ENCODE assay signal across 16 mouse cellular contexts in genomic region chr3:79989250-79989649, GRCm38 (mm10).
DNase-seq lines count a peak whose midpoint lies in the region; ATAC-seq lines count a peak whose summit lies in the region.
"Had no signal": no experiment of that assay in that cellular context is flagged by ENCODE, and none has a peak within 500 bp of the region (broad histone marks: within the 10 kb centered on the region; RNA-seq: fewer than 3 reads in every experiment).

No protein-coding gene starts in this region.

- H3K4me2 ChIP-seq in neural tube, embryonic 15.5 days: no peak overlapping the region
- no peak overlapping the region for H3K4me2 ChIP-seq in neural tube, embryonic 11.5 days (ENCODE audit: low read depth)
- H3K4me2 ChIP-seq in forebrain, embryonic 12.5 days: no peak overlapping the region
- H3K4me2 ChIP-seq: hindbrain, embryonic 14.5 days; lung, embryonic 15.5 days had no signal

- H3K9ac ChIP-seq in neural tube, embryonic 15.5 days (replicated peaks): no peak overlapping the region
- no peak overlapping the region for H3K9ac ChIP-seq in neural tube, embryonic 11.5 days (ENCODE audit: low read length)
- no peak overlapping the region for H3K9ac ChIP-seq in forebrain, embryonic 12.5 days
- H3K9ac ChIP-seq: hindbrain, embryonic 14.5 days; lung, embryonic 15.5 days had no signal

- no peaks in the 10 kb centered on the region for H3K36me3 ChIP-seq in heart, embryonic 10.5 days
- H3K36me3 ChIP-seq in neural tube, embryonic 15.5 days: no peaks in the 10 kb centered on the region
- no peaks in the 10 kb centered on the region for H3K36me3 ChIP-seq in neural tube, embryonic 11.5 days (ENCODE audit: control insufficient read depth, insufficient read depth, low read length)
- no peaks in the 10 kb centered on the region for H3K36me3 ChIP-seq in forebrain, embryonic 12.5 days (replicated peaks)
- H3K36me3 ChIP-seq: G1E; lung, embryonic 15.5 days; midbrain, embryonic 10.5 days had no signal

- H3K27ac ChIP-seq in heart, embryonic 10.5 days: peak overlapping the region; percentile 89
- H3K27ac ChIP-seq in neural tube, embryonic 15.5 days (replicated peaks): no peak overlapping the region
- no peak overlapping the region for H3K27ac ChIP-seq in neural tube, embryonic 11.5 days (ENCODE audit: low read depth, low read length)
- no peak overlapping the region for H3K27ac ChIP-seq in forebrain, embryonic 12.5 days
- H3K27ac ChIP-seq: hindbrain, embryonic 14.5 days; lung, embryonic 15.5 days; midbrain, embryonic 10.5 days had no signal

- H3K27me3 ChIP-seq in heart, embryonic 10.5 days (ENCODE audit: insufficient read depth, poor library complexity, severe bottlenecking): no peaks in the 10 kb centered on the region
- no peaks in the 10 kb centered on the region for H3K27me3 ChIP-seq in neural tube, embryonic 15.5 days (replicated peaks)
- H3K27me3 ChIP-seq in neural tube, embryonic 11.5 days (ENCODE audit: control insufficient read depth, insufficient read depth, low read length): no peaks in the 10 kb centered on the region
- H3K27me3 ChIP-seq in forebrain, embryonic 12.5 days: no peaks in the 10 kb centered on the region
- H3K27me3 ChIP-seq: lung, embryonic 15.5 days had no signal

- H3K4me3 ChIP-seq in heart, embryonic 10.5 days: no peak overlapping the region
- no peak overlapping the region for H3K4me3 ChIP-seq in neural tube, embryonic 15.5 days (replicated peaks)
- no peak overlapping the region for H3K4me3 ChIP-seq in neural tube, embryonic 11.5 days (ENCODE audit: low read depth, low read length)
- no peak overlapping the region for H3K4me3 ChIP-seq in forebrain, embryonic 12.5 days (replicated peaks)
- H3K4me3 ChIP-seq: lung, embryonic 15.5 days; midbrain, embryonic 10.5 days had no signal

- H3K9me3 ChIP-seq in heart, embryonic 10.5 days: no peaks in the 10 kb centered on the region
- H3K9me3 ChIP-seq in neural tube, embryonic 15.5 days (replicated peaks): no peaks in the 10 kb centered on the region
- no peaks in the 10 kb centered on the region for H3K9me3 ChIP-seq in neural tube, embryonic 11.5 days (ENCODE audit: control insufficient read depth, low read length)
- H3K9me3 ChIP-seq in forebrain, embryonic 12.5 days: no peaks in the 10 kb centered on the region
- H3K9me3 ChIP-seq: G1E; lung, embryonic 15.5 days; midbrain, embryonic 10.5 days had no signal

- peaks cover 30% of the 10 kb centered on the region for H3K4me1 ChIP-seq in heart, embryonic 10.5 days
- no peaks in the 10 kb centered on the region for H3K4me1 ChIP-seq in neural tube, embryonic 15.5 days
- no peaks in the 10 kb centered on the region for H3K4me1 ChIP-seq in neural tube, embryonic 11.5 days (ENCODE audit: control insufficient read depth, insufficient read depth, low read length)
- no peaks in the 10 kb centered on the region for H3K4me1 ChIP-seq in forebrain, embryonic 12.5 days
- H3K4me1 ChIP-seq: midbrain, embryonic 10.5 days had no signal

- 50% methylated on average over 8 of the region's 8 CpGs for WGBS in heart, embryonic 10.5 days
- 83% methylated on average over 8 of the region's 8 CpGs for WGBS in neural tube, embryonic 15.5 days
- WGBS in neural tube, embryonic 11.5 days: 59% methylated on average over 8 of the region's 8 CpGs
- 80% methylated on average over 8 of the region's 8 CpGs for WGBS in forebrain, embryonic 12.5 days

- peak; percentile 77 for DNase-seq in heart, embryonic 10.5 days (ENCODE audit: low spot score)
- no peak for DNase-seq in heart, adult 9 months (ENCODE audit: low spot score in 2 of 2)
- DNase-seq in neural tube, embryonic 10.5 days (ENCODE audit: extremely low spot score, low spot score): peak; percentile 49
- peak; percentile 80 for DNase-seq in forelimb bud, embryonic 11.5 days (ENCODE audit: low read depth, low spot score)
- DNase-seq in neural tube, embryonic 11.5 days (ENCODE audit: low spot score): peak; percentile 26
- no peak for DNase-seq in thymus, postnatal 4 days
- DNase-seq: gastrocnemius, postnatal 10 days; layer of hippocampus, postnatal 36 days; right cerebral cortex, postnatal 14 days had no signal

- ATAC-seq in neural tube, embryonic 15.5 days (ENCODE audit: low FRiP score): no peak
- no peak for ATAC-seq in neural tube, embryonic 11.5 days (ENCODE audit: insufficient read depth, low FRiP score, low TSS enrichment)
- ATAC-seq in forebrain, embryonic 12.5 days (ENCODE audit: low FRiP score): no peak
- ATAC-seq: intestine, postnatal 0 days had no signal

Comparison
In these comparisons a context has a peak if more than half of its experiments do, and no peak if none do; other contexts are left out.
1. DNase-seq: peak in heart, embryonic 10.5 days (single experiment), neural tube, embryonic 10.5 days (single experiment), forelimb bud, embryonic 11.5 days (single experiment) and neural tube, embryonic 11.5 days (single experiment); none in heart, adult 9 months (0 of 2) and thymus, postnatal 4 days (single experiment).